Mouse (Mus musculus) thymus, adult 18-20 months (tissue): ENCODE measurements around the gene Fam221b.

ENCODE experiments used
- DNase-seq, 2 experiments: peaks; one replicate each; pipeline ENCODE4 v3.0.0; 2022; ENCODE audit warnings: mixed read lengths in 2 of 2

Fam221b gene

DNA sequence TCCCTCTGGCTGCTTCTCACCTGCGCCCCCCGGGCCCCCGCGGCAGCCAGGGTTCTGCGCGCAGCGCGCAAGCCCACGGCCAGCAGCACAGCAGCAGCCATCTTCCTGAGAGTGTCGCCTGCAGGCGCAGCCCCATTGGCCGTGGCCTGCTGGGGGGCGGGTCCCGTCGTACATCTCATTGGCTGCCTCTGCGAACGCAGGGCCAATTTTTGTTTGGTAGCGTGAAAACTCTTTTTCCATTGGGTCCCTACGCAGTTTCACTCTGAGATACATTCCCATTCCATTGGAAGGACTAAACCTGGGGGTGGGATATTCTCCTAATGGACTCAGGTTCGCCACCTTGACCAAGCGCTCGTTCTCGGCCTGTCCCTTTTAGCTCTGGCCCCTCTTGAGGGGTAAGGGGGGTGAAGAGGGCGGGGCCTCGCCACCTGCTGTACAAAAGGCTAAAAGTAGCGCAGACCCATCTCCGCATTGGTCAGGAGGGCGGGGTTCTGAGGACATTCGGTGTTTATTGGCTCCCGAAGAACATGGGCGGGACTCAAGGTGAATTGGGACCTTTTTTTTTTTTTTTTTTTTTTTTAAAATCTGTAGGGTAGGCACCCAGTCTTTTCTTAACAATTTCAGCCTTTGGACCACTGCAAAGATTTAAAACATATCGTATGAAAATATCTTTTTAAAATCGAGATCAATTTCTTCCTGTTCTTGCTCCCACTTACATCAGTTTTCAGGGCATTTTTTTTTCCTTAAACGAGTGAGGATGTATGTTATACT is 12.4 kb downstream of the Fam221b start, which contains the start of gene Hint2:
Gene Hint2, minus strand, starts transcription at position 128 of the 771 bp plus-strand sequence.
- peak; percentile 91 to 93 for DNase-seq

DNA sequence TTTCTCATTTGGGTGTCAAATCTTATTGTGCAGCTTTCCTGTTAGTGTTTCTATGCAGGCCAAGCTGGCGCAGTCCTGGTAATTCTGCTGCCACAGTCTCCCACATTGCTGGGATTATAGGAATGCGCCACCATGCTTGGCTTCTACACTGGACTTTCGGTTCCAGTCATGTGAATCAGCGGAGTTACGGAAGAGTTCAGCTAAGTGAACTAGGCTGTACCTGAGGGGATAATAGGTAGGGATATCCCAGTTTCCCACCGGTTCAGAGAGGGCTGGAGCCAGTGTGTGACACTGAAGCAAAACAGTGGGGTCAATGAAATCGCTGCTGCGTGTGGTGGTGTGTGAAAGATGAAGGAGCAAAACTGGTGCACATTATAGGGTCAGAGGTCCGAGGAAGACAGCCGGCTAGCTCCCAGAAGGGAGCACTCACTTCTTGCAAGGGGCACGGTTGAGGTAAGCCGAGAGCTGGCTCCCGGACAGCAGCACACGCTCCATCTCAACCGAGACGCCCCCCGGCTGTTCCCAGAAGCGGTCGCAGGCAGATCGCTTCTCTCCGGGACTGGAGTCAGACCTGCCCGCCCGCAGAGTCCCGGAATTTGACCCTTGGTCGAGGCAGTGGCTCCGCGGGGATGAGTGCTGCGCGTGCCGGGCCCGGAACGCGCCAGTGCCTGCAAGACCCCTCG is 13.1 kb downstream of the Fam221b start:
- DNase-seq = no peak

DNA sequence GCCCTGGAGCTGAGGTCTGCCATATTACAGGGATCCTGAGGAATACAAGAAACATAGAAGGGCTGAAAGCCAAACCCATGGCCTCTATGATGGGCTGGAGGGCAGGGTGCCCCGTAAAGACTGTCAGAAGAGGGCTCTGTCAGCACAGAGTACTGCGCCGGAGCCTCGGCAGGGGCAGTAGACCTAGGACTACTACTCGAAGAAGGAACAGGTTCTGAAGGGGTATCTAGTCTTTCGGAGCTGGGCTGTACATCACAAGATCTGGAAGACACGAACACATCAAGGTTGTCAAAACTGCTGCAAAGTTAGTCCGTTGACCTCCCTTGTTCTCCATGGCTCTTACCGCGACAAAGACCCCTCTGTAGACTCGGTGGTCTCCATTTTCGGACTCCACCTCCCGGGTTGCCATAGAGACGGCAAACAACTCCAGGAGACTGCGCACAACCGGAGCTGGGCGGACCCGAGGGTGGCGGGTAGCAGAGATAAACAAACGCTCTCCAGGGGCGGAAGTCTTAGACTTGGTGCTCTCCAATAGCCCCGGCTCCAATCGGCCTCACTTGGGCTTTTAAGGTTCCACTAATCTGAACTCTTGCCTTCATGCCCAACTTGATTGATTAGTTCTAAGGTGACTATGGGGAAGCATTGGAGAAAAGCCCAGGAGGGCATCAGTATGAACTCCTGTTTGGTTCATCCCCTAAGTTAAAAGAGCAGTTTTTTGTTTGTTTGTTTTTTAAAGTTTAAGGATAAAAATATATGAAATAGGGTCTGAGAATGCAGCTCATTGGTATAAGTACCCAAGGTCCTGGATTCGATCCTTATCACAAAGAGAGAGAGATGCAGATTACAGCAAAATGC is 15.6 kb downstream of the Fam221b start, which contains the start of gene Spag8:
Gene Spag8, minus strand, starts transcription at position 434 of the 855 bp plus-strand sequence.
- DNase-seq = peak in 1 of 2 experiments; percentile 30

DNA sequence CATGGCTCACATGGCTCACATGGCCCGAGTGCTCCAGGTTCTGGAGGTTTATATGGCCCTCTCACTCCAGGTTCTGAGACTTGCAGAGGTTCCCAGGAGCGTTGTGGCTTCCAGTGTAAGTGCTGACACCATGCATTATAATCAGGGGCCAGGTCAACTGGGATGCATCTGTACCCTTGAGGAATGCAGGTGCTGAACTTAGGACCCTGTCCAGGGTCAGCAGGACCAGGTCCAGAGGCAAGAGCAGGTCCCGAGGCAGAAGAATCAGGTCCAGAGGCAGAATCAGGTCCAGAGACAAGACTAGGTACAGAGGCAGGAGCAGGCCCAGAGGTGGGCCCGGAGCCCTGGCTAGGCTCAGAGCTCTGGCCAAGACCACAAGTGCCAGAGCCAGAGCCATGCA is 16.2 kb downstream of the Fam221b start:
- no peak for DNase-seq

DNA sequence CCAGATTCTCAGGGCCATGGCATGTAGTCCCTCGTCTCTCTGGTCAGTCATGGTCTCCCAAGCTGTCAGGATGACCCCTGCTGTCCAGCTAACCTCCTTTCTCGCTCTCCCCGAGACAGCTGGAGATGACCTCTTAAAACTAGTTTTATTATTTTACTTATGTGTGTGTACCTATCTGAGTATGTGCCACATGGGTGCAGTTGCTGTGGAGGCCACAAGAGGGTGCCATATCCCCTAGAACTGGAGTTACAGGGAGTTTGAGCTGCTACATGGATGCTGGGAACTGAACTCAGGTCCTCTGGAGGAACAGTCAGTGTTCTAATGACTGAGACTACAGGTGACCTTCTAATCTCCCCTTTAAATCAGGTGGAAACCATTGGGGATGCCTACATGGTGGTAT is 19.2 kb downstream of the Fam221b start:
- DNase-seq = no peak

DNA sequence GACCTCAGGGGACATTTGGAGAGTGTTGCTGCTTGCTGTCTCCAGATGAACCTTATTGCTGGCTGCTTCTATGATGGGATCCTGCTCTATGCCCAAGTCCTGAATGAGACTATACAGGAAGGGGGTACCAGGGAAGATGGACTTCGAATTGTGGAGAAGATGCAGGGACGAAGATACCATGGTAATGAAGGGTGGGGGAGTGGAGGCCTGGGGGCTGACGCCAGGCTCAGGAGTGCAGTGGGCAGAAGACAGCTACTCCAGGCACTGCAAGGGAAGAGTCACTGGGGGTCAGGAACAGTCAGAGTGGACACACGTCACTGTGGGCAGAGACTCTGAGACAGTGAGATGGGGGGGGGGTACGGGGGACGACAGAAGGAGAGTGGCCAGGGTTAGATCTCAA is 28.5 kb downstream of the Fam221b start:
- DNase-seq = no peak

DNA sequence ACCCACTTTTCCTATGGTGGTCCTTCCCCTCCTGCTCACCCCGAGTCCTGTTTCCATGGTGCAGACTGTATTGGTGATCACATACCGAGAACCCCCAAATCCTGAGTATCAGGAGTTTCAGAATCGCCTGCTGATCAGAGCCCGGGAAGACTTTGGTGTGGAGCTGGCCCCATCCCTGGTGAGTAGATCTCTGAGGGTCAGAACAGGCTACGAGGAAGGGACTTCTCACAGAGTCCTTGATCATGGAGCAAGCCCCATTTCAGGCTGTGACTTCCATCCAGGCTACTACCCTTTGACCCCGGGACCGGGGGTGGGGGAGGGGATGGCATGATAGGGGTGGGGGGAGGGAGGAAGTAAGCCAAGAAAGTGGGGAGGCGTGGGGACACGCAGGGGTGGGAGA is 28.9 kb downstream of the Fam221b start:
- DNase-seq = no peak

DNA sequence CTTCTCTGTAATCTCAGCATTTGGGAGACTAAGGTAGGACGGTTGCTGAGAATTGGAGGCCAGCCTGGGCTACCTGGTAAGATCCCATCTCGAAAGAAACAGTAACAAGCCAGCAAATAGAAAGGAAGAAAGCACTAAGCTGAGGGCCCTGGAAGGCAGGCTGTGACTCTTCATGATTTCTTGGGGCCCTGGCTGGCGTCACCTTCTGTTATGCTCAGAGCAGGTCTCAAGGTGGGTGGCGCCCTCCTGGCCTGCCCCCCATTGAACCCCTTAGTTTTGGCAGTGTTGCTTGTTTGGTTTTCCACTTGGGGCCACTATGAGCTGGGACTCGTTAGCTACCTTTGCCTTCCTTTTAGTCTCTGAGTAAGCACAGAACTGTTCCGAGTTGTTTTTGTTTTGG is 32.2 kb downstream of the Fam221b start:
- no peak for DNase-seq

DNA sequence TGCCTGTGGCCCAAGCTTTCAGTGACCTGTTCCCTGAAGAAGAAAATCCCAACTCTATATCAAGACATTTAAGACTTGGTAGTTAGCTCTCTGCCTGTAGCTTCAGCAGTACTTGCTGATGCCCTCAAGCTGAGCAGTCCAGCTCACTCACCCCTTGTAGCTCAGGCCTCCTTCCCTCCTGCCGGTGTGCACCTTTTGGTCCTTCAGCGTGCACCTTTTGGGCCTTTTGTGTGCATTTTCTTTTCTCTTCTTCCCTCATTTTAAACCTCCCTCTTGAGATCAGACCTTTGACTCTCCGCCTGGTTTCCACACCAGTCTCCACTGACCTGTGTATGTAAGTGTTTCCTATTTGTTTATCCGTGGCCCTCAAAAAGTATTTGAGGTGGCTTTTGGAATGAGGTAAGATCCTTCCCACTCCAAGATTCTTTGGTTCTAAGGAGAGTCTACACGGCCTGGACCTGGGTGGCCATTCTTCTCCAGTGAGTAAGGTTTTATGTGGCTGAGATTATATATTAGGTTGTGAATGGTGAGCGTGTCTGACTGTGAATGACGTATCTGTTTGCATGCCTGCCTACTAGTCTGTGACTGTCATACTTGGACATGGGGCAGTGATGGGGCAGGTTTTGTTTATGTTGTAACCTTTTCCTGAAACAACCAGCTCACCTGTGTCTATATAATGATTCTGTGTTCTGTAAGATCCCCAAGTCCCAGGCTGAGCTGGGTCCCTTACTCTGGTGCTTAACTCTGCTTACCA is 34.1 kb downstream of the Fam221b start:
- no peak for DNase-seq

DNA sequence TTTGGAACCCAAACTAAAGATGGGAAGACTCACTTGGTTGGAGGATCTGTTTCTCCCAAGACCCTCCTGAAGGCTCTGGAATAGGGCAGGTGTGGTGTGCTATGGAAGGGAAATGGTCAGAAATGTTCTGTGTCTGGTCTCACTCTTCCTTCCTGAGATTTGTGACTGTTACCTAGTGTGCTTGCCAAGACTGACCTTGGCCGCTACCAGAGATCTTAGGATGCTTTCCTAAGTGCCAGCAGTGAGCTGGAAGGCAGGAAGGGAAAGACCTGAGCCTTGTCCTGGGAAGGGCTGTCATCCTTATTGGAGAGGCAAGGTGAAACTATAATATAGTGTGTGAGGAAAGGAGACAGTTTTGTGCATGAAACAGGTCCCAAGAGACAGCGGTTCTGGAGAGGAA is 35.2 kb downstream of the Fam221b start:
- DNase-seq = no peak

DNA sequence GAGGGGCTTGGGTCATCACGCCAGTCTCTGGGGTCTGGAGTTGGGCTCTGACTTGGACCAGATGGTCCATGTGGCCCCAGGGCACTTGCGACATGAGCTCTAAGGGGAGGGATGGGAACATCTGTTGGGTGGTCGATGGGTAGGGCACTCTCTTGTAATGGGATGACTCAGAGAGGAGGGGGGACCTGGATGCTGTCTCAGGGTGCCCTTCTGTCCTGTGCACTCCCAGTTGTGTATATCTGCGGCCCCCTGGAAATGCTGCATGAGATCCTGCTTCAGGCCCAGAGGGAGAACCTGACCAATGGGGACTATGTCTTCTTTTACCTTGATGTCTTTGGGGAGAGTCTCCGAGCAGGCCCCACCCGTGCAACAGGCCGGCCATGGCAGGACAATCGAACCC is 35.6 kb downstream of the Fam221b start:
- no peak for DNase-seq

DNA sequence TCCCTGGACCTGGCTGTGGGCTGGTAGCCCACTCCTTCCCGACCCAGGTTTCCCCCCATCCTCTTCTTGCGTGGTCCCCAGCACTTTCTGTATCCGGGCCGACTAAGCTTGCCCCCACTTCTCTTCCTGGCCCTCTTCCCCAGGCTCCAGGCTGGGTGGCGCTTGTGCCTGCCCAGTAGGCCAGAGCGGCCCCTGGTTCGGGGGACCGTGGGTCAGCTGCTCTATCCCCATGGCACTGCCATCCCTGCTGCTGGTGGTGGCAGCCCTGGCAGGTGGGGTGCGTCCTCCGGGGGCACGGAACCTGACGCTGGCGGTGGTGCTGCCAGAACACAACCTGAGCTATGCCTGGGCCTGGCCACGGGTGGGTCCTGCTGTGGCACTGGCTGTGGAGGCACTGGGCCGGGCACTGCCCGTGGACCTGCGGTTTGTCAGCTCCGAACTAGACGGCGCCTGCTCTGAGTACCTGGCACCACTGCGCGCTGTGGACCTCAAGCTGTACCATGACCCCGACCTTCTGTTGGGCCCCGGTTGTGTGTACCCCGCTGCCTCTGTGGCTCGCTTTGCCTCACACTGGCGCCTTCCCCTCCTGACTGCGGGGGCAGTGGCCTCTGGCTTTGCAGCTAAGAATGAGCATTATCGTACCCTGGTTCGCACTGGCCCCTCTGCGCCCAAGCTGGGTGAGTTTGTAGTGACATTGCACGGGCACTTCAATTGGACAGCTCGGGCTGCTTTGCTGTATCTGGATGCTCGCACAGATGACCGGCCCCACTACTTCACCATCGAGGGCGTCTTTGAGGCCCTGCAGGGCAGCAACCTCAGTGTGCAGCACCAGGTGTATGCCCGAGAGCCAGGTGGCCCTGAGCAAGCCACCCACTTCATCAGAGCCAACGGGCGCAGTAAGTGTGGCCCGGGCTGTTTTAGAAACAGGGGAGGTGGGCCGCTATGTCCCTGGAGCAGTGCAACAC is 36.7 kb downstream of the Fam221b start:
- DNase-seq = no peak

DNA sequence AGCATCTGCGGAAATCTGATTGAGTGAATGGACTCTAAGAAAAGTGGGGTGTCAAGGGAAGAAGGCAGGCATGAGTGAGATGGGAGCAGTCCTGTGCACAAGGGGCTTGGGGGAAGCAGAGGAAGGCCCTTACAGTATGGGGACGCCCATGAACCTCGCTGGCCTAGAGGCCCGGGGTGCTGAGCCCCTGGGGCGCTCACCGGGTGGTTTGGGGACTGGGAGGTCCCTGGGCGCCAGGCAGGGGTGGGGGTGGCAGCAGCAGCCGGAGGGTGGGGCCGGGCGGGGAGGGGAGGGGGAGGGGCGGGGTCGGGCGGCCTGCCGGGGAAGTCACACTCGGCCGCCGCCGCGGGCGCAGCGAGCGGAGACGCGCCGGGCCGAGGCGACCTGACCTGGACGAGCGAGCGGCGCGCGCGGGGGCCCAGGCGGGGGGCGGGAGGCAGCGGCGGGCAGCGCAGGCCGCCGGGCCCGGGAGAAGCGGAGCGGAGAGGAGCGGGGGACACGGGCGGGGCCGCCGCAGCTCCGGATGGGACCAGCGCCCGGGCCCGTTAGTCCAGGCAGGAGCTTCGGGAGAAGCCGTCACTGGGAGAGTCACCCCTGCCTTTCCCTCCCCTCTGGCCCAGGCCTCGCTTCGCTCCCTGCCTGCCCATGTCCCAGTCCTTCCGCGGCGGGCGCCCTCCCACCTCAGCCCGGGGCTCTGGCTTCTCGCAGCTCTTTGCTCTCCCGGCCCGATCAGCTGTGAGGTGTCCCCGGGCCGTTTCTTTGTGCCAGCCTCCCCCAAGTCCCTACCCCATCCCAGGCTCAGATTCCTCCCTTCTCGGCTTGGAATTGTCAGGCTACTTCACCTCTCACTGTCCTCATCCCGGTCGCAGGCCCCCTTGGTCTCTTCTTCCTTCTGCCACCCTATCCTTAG is 37.6 kb downstream of the Fam221b start, which contains the start of gene Npr2:
Gene Npr2, plus strand, starts transcription at position 890 of the 910 bp plus-strand sequence.
- DNase-seq = no peak

DNA sequence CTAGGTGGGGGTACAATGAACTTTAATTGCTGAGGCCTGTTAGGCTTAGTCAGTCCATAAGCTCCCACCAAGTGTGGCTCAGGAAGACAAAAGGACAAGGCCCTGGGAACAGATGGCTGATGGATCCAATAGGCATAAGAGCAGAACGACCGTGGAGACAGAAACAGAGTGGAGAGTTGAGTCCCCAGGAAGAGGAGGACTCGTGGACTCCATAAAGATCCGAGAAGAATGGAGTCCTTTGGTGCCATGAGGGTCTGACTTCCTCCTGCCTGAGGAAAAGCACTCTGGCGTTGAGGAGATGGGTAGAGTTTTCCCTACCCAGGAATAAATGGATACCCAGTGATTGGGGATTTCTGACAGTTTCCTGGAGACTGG is 38.3 kb downstream of the Fam221b start:
- no peak for DNase-seq

DNA sequence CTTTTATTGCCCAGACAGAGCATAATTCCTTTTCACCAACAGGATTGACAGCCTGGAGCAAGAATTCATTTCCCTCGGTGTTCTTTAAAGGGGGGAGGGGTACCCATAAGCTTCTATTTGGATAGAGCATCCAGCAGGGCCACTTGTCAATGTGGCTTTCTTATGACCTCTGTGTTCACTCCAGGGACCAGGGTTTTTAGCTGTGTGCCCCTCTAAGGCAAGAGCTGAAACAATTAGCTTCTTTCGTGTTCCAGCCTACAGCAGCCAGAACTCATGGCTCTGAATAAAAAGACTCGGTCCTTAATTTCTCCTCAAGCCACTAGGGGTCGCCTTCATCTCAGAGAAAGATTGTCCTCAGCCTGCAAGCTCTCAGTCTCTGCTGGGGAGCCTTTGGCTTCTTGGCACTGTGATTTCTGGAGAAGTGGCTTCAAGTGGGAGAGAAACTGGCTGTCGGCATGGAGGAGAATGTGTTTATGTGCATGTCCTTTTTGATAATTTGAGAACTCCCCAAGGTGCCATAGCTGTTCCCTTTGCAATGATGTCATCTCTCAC is 38.8 kb downstream of the Fam221b start:
- DNase-seq = no peak

DNA sequence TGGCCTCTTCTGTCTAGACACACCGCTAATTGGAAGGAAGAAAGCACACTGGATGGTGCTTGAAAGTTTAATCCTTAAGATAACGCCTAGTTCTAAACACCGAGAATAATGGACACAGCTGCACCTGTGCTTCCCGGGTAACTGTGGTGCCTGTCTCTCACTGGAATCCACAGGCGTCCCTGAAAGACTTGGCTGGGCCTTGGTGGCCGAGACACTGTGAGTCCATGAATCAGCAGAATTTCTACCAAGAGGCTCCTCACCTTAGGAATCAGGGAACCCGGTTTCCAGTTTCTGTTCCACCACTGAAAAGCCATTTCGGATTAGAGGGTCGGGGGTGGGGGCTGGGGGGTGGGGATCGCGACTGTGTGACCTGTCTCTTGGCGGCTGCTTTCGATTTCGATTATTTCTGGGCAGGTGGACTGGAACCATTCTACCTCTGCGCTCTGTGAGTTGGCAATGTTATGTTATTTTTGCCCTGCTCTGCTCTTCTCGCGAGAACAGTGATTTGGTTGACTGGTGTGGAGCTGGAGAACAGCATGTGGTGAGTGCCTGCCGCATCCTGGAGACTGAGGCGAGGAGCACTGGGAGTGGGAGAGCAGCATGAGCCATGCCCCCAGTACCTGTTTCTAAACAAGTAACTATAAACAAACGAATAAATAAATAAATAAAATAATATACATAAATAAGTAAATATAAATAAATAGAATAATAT is 39.7 kb downstream of the Fam221b start:
- DNase-seq = no peak

DNA sequence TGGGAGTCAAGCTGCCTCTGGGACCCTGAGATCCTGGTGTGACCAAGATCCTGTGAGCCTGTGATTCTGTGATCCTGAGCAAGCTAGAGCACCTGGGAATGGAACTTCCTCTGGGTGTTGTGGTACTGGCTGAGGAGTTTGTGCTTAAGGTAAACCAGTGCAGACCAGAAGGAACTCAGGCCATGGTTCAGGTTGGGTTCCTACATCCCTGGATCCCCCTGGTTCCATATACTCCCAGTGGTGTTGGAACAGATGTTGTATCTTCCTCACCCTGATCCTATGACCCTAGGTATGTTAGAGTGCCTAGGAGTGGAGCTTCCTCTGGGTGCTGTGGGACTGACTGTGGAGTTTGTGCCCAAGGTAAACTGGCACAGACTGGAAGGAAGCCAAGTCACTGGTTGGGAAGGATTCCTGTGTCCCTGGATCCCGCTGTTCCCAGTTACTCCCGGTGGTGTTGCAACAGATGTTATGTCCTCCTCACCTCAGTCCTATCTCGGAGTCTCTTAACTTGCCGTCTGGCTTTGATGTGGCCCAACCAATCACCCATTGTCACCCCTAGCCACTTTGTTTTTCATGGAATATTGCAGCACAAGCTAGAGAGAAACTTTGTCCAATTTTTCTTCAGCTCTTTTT is 48.7 kb downstream of the Fam221b start:
- no peak for DNase-seq

DNA sequence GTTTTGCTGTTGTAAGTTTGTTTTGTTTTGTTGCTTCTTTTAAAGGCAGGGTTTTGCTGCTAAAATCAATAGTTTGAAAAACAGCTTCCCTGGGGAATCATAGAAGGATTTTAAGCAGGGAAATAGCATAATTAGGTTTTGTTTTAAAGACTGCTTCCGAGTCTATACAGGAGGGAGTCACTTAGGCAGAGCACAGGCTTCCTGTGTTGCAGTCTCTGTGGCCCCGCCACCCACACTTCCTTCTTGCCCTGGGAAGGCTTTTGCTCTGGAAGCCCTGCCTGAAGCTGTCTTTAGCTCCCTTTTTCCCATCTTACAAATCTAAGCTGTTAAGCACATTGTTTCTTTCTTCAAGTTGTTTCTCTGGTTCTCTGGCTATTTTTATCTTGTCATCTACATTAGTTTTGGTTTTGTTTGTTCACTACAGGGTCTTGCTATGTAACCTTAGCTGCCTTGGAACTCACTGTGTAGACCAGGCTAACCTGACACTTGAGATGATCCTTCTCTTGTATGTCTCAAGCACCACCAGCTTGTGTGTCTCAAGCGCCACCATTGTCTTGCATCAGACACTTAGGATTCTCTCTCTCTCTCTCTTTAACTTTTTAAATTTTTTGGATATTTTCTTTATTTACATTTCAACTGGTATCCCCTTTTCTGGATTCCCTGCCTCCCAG is 55.8 kb downstream of the Fam221b start:
- DNase-seq = no peak
